Mouse (Mus musculus) bone marrow, adult 2 months (tissue): Measurements from ENCODE around the gene Lmod1. TPM values are rescaled to one million over a fixed set of nuclear protein-coding genes. Genes with fewer than 3 reads are reported as not detected.

Experiments used
- H3K27ac ChIP-seq: fragments of 200-500 bp; 2 replicates; pipeline ENCODE4 v1.5.1; 2012; ENCODE audit warnings: low read depth, mild to moderate bottlenecking, control low read depth, inconsistent platforms, low read length; ENCODE audit not compliant: control insufficient read depth, poor library complexity, insufficient read depth
- H3K4me1 ChIP-seq: fragments of 200-500 bp; 2 replicates; pipeline ENCODE4 v1.6.1; 2011; ENCODE audit warnings: low read length; ENCODE audit not compliant: control insufficient read depth, insufficient read depth
- H3K4me3 ChIP-seq: fragments of 200-500 bp; replicated peaks from 2 replicates; pipeline ENCODE3; 2011; ENCODE audit warnings: mild to moderate bottlenecking, low read depth, low read length, control low read depth; ENCODE audit not compliant: control insufficient read depth
- CTCF ChIP-seq: fragments of 200-500 bp; IDR thresholded peaks from 2 replicates; pipeline ENCODE4 v1.5.1; 2011; ENCODE audit warnings: low read length, control low read depth; ENCODE audit not compliant: control insufficient read depth, insufficient read depth
- POLR2A ChIP-seq: fragments of 200-500 bp; IDR thresholded peaks from 2 replicates; pipeline ENCODE4 v1.6.1; 2011; ENCODE audit warnings: low read depth, mild to moderate bottlenecking, control low read depth, low read length, borderline replicate concordance; ENCODE audit not compliant: control insufficient read depth
- WGBS: fragments of 180-500 bp; shearing (Covaris S2); methylation state at CpG from one replicate; pipeline ENCODE4 v1.1.7; 2018; 5-methylcytosine and 5-hydroxymethylcytosine counted together
- polyA plus RNA-seq: library from polyadenylated mRNA; stranded (reverse); fragments of >200 nt; gene quantifications from 2 replicates; pipeline ENCODE4 v1.2.4, GENCODE M21; 2011; ENCODE audit warnings: low replicate concordance; ENCODE audit not compliant: missing spikeins, insufficient read depth, insufficient read length

The Lmod1 gene
- polyA plus RNA-seq, 1 experiment, result not detected

DNA sequence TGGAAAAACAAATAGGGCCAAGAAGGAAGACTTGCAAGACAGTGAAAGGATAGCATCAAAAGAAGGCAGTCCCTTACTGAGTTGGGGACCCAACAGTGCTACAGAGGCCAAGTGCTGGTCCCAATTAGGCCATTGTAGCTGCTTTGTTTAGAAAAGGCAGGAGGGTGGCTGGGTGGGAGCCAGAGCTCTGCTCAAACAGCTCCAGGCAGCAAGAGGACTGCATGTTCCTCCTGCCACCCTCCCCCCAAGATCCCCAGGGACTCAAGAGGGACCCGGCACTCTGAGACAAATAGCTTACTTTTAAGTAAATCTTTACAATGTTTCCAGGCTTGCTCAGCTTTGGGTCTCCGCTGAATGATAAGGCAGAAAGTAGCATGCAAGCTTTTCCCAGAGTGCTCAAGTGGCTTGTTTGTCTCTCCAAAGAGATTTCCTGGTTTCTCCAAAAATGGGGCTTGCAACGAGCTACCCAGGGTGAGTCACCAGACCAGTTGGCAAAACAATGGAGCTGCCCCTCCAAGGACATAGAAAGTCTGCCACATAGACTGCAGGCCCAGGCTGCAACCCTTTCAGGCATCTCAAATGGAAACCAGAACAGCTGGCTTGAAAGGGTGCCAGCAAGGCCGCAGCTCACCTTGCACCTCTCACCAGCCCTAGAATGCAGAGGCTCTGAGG, 23.0 kb downstream of the Lmod1 start:
- Histone ChIP-seq H3K4me3 (no peak overlapping the region), H3K4me1 (no peaks in the 10 kb centered on the region), H3K27ac (no peak overlapping the region)
- TF ChIP-seq CTCF, result no peak
- TF ChIP-seq POLR2A, result no peak
- WGBS, result 70% methylated on average over 4 of the region's 4 CpGs

DNA sequence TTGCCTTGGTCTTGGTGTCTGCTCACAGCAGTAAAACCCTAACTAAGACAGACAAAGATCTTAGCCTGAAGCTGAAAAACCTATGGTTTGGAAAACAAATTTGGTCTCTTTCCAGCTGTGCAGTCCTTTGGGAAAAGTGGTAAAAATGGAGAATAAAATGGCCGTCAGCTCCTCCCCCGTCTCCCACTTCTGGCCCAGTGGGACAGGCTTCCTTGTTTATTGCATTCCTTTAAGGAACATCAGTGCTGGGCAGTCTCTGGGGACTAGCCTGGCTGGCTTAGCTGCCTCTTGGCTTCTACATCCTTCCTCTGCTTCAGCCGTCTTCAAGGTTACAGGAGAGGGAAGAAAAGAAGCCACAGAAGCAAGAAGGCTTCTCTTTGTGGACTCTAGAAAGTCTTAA, 27.3 kb downstream of the Lmod1 start:
- Histone ChIP-seq H3K4me1 (no peaks in the 10 kb centered on the region), H3K27ac (no peak overlapping the region), H3K4me3 (no peak overlapping the region)
- WGBS, result 80% methylated on average over 3 of the region's 3 CpGs
- TF ChIP-seq CTCF, result no peak
- TF ChIP-seq POLR2A, result no peak

DNA sequence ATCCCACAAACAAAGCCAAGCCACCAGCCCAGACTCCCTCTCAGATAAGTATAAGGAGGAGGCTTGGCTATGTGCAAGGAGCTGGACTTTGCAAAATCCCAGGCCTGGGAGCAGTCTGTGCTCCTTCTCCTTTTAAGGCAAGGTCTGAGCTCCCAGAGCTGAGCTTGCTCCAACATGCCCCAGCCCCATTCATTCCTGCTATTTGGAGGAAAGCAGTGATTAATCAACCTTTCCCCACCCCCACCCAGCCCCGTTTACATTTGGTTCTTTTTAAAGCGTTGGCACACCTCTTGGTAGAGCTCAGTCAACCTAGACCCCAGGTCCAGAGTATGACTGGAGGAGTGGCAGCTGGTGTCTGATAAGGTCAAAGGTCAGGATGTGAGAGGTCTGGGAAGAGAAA, 34.5 kb downstream of the Lmod1 start:
- WGBS, result 37% methylated on average over 2 of the region's 2 CpGs
- Histone ChIP-seq H3K27ac (no peak overlapping the region), H3K4me1 (no peaks in the 10 kb centered on the region), H3K4me3 (no peak overlapping the region)
- TF ChIP-seq POLR2A (no peak), CTCF (no peak)

DNA sequence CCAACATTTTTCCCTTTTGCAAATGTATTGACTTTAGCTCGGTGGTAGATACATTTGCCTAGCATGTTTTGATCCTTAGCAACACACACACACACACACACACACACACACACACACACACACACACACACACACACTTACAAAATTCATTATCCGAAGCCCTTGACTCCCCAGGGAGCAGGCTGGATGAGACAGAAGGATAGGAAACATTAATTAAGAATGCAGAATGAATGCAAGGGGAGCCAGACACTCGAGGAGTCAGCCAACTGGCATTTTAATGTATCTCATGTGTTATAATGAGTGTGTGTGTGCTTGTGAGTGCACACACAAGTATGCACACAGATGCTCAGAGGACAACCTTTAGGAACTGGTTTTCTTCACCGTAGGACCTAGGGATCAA, 36.9 kb downstream of the Lmod1 start:
- WGBS, result 72% methylated on average over 4 of the region's 4 CpGs
- no peak overlapping the region for H3K27ac ChIP-seq
- H3K4me3 ChIP-seq, result no peak overlapping the region
- TF ChIP-seq CTCF (no peak), POLR2A (no peak)
- H3K4me1 ChIP-seq, result no peaks in the 10 kb centered on the region

DNA sequence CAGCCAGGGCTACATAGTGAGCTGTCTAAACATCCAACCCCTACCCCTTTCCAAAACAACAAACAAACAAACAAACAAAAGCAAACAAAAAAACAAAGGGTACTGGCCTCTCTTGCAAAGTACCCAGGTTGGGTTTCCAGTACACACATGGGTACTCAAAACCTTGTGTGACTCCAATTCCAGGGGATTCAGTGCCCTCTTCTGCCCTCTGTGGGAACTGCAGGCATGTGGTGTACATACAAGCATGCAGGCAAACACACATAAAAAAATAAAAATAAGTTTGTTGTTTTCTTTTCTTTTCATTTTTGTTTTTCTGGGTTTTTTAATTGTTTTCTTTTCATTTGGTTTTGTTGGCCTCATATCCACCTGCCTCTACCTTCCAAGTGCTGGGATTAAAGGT, 37.5 kb downstream of the Lmod1 start:
- Histone ChIP-seq H3K27ac (no peak overlapping the region), H3K4me3 (no peak overlapping the region), H3K4me1 (no peaks in the 10 kb centered on the region)
- TF ChIP-seq CTCF (no peak), POLR2A (no peak)

DNA sequence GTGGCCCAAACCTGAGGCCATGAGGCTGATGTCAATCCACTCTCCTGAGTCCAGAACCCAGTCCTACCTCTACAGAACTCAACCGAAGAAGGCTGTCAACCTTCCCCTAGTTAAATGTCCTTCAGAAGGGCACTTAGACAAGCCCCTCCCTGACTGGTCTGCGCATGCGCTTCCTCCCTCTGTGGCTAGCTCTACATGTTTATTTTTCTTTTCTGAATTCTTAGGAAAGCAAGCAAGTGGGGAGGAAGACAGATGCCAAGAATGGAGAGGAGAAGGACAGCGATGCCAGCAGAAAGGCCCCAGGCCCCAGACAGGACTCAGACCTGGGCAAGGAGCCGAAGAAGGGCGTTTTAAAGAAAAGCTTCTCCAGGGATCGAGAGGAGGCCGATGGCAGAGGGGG, 38.8 kb downstream of the Lmod1 start:
- WGBS, result 84% methylated on average over 8 of the region's 8 CpGs
- no peak overlapping the region for H3K4me3 ChIP-seq
- TF ChIP-seq POLR2A, result no peak
- no peak for TF ChIP-seq CTCF

DNA sequence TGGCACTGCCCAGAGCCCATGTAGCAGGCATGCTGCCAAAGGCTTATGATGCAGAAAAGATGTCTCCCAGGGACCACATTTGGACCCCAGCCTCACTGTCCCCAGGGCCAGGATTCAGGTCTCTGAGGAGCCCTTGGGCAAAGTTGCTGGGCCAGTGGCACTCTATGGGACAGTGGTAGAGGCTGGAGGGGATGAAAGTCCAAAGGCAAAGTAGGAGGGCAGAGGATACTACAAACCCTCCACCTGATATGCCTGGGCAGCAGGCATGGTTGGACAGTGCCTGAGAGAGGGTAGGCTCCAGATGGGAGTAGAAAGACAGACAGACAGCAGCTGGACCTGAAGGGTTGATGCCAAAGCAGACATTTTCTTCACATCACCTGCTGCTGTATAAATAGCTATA, 41.8 kb downstream of the Lmod1 start:
- Histone ChIP-seq H3K27ac (no peak overlapping the region; the same call in 1 of the 2 replicates), H3K4me1 (no peaks in the 10 kb centered on the region), H3K4me3 (no peak overlapping the region)
- TF ChIP-seq POLR2A, result no peak
- TF ChIP-seq CTCF, result no peak

More for the DNA sequence above, 38.8 kb downstream of the Lmod1 start:
- Histone ChIP-seq H3K4me1 (no peaks in the 10 kb centered on the region), H3K27ac (no peak overlapping the region)

DNA sequence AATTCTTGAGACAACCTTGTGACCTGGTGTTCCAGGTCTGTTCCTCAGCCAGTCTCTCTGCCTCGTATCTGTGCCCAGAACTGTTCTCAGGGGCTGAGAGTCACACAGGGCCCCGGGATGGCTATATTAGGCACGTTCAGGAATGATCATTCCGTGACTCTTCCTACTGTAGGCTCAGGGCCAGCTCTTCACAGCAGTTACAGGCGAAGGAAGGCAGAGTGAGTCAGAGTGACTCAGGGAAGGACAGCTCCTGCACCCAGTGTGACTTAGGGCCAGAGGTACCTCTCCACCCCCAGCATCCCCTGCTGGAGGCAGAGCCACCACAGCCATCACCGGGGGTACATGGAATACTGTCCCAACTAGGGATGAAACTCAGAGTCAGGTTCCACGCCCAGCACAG, 42.4 kb downstream of the Lmod1 start:
- no peak overlapping the region for H3K4me3 ChIP-seq
- TF ChIP-seq CTCF (no peak), POLR2A (no peak)
- H3K4me1 ChIP-seq, result no peaks in the 10 kb centered on the region
- H3K27ac ChIP-seq, result no peak overlapping the region
- 81% methylated on average over 7 of the region's 7 CpGs for WGBS

DNA sequence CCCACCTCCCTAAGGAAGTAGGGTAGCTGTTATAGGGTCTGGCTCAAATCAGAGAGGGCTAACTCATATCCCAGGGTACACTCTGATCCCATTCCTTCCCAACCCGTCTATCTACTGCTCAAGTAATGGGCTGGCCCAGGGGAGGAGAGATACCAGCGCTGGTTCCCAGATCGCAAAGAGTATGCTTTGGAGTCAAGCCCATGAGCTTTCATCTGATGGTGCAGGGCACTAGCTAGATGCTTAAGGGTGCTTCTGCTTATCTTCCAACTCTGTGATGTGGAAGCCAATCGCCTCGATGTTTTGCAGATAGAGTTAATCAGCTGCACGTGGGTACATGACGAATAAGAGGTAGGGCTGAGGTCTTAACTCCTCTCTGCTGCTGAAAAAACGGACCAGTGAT, 43.0 kb downstream of the Lmod1 start:
- no peak overlapping the region for H3K4me3 ChIP-seq
- no peaks in the 10 kb centered on the region for H3K4me1 ChIP-seq
- 68% methylated on average over 8 of the region's 8 CpGs for WGBS
- no peak for TF ChIP-seq CTCF
- no peak for TF ChIP-seq POLR2A
- H3K27ac ChIP-seq, result no peak overlapping the region
